Mouse (Mus musculus) Patski (cell line): ENCODE data around the gene Nt5c2. TPM values are rescaled to one million over a fixed set of nuclear protein-coding genes. Genes with fewer than 3 reads are reported as not detected.

Experiments used
- ATAC-seq: fragments of 100-300 bp; one replicate; pipeline ENCODE4 v1.8.0; 2021
- CTCF ChIA-PET: fragments of 350-600 bp; sonication (Branson Sonifier 250); formaldehyde crosslinking; loops from one replicate; lab custom pipeline; 2022; ENCODE audit warnings: inconsistent platforms; lab: Charles Lee
- POLR2A ChIA-PET: fragments of 350-600 bp; sonication (Branson Sonifier 250); formaldehyde crosslinking; loops from one replicate; lab custom pipeline; 2022; ENCODE audit warnings: antibody characterized with exemption, inconsistent platforms; lab: Charles Lee
- DNase-seq: peaks from one replicate; pipeline ENCODE4 v3.0.0-alpha.2; 2011; ENCODE audit warnings: low read depth, low spot score
- H3K27me3 ChIP-seq: fragments of 371-371 bp; one replicate; pipeline ENCODE4 v1.5.1; 2021
- CTCF ChIP-seq: fragments of 100-300 bp; IDR thresholded peaks from one replicate; pipeline ENCODE4 v1.5.1; 2021
- in situ Hi-C: fragments of 300-500 bp; cut with MboI; formaldehyde crosslinking; loops from 3 replicates; pipeline ENCODE4 v1.11.1; 2018; ENCODE audit warnings: low pct_unique_long_range_greater_than_20kb, mixed read lengths
- polyA plus RNA-seq: library from polyadenylated mRNA; unstranded; gene quantifications from one replicate; pipeline ENCODE4 v1.2.3, GENCODE M21; 2021

Nt5c2 gene
- polyA plus RNA-seq, 1 experiment from 2014 or later, result 99.6 TPM

DNA sequence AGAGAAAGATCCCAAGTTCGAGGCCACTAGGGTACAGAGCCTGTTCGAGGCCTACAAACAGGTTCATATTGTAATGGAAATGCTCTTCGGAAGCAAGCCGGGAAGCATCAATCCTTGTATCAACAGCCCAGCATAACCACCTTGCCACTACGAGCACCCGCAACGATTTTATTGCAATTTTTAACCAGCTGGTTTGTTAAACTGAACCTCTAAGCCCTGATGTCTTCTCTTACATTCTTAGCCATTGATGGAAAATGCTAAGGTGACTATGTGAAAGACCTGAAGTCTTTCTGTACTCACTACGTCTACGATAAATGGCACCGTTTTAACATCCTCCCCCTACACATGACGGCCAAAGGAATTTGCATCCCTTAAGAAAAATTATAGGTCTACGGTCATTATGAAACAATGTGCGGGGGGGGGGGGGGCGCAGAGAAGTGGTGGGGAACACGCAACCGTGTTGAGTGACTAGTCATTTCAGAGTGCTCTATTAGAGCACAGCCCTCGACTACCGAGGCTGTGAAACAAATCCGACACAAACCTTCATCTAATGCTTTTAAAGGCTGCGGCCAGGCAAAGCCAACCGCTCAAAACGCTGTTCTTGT, 53.8 kb downstream of the Nt5c2 start:
- ChIA-PET POLR2A (interaction anchor here (1.0 to 3.0 kb wide), 3 partner anchors 9 to 27 kb away, joined by 3 to 16 read pairs (median 7); no protein-coding TSS in a partner anchor), CTCF (no interaction called here)
- ATAC-seq, result no peak
- in situ Hi-C loops, result no loop called here
- H3K27me3 ChIP-seq, result no peaks in the 10 kb centered on the region
- no peak for DNase-seq
- TF ChIP-seq CTCF, result no peak

DNA sequence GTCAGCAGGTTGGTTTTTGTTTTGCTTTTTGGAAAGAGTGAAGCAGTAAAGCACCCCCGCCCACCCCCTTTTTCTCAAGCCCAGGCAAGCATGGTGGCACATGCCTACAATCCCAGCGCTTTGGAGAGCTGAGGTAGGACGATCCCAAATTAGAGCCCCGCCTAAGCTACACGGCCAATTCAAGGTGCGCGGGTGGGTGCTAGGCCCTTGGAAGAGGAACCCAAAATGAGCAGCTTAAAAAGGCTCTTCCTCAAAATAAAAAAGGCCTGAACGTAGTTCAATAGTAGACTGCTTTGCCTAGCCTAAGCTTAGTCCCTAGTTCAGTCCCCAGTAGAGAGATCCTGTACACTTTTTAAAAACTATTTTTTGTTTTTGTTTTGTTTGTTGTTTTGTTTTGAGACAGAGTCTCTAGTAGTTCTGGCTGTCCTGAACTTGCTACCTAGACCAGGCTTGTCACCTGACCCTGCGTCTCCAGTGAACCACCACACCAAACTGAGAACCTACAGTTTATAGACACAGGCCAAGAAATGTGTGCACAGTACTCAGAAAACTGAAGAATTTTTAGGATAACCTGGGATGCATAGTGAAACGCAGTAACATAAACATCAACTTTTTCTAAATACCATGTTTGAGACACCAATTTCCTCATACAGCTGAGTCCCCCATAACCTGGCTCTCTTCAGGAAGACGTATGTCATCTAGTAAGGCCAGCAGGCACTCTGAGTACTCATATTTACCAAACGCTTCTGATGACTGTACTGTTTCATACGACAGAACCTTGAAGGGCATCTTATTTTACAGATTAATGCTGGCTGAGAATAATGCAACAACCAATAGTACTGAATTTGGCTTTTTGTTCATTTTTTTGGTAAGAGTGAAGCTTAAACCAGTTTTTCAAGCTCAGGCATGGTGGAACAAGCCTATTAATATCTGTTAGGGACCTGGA, 54.6 kb downstream of the Nt5c2 start:
- H3K27me3 ChIP-seq, result no peaks in the 10 kb centered on the region
- in situ Hi-C loops, result no loop called here
- DNase-seq (no peak), ATAC-seq (no peak)
- TF ChIP-seq CTCF, result no peak
- ChIA-PET CTCF (interaction anchor here (0.8 to 1.8 kb wide), 6 partner anchors 9 to 200 kb away, joined by 3 to 5 read pairs (median 3); no protein-coding TSS in a partner anchor), POLR2A (interaction anchor here (1.0 to 2.3 kb wide), 3 partner anchors 9 to 27 kb away, joined by 3 to 7 read pairs (median 5); no protein-coding TSS in a partner anchor)

DNA sequence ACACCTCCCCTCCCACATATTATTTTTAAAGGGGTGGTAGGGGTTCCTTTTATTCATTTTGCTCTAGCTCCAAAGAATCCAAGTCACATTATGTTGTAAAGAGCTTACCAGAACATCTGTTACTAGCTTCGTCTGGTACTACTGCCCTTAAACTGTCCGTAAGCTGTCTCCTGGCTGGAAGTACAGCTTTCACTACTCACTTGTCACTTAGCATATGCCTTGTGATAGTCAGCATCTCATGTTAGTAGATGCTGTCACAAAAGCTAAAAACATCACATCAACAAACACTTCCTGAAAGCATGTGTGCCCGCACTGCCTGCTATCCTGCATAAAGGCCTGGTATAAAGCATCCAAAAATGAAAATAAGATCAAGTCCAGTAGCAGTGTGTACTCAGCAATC, 55.4 kb downstream of the Nt5c2 start:
- in situ Hi-C loops, result no loop called here
- no peak for TF ChIP-seq CTCF
- ChIA-PET POLR2A (interaction anchor here (1.2 to 2.3 kb wide), 2 partner anchors 10 to 28 kb away, joined by 5 to 7 read pairs; no protein-coding TSS in a partner anchor), CTCF (interaction anchor here (0.8 to 2.6 kb wide), 8 partner anchors 9 to 199 kb away, joined by 3 to 11 read pairs (median 3); no protein-coding TSS in a partner anchor)
- ATAC-seq (no peak), DNase-seq (no peak)
- H3K27me3 ChIP-seq, result no peaks in the 10 kb centered on the region

DNA sequence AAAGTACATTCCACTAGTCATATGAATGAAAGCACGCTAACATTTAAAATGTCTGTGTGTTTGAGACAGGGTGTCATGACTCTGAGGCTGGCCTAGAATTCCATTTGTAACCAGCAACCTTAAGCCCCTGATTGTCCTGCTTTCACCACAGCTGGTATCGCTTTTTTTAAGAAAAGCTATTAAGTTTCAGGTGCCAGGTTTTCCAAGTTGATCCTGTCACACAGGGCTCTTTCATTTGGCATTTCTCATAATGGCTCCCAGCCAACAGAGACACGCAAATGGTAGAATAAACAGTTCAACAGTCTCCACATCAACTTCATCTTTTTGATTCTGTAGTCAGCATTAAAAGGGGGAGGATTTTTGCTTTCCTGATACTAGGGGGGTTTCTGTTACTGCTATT, 56.4 kb downstream of the Nt5c2 start:
- no peak for ATAC-seq
- ChIA-PET POLR2A (no interaction called here), CTCF (interaction anchor here (1.1 to 2.6 kb wide), 7 partner anchors 8 to 73 kb away, joined by 3 to 11 read pairs (median 4); no protein-coding TSS in a partner anchor)
- in situ Hi-C loops, result no loop called here
- TF ChIP-seq CTCF, result no peak
- no peaks in the 10 kb centered on the region for H3K27me3 ChIP-seq
- DNase-seq, result no peak

DNA sequence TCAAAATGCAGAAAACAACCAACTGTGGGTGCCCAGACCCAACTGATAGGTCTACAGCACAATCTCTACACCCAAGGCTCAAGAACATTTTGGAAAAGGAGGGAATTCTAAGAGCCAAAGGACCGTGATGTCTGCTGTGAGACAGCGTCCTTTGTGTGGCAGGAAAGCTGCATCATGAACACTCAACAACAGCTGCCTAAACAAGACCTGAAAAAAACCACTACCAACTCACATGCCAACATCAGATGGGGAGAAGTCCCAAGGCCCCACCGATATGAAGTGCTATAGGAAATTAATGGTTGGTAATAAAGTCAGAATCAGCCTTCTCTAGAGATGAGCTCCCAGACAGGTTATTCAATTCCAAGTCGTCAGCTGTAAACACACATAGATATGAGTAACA, 57.0 kb downstream of the Nt5c2 start:
- POLR2A ChIA-PET, result interaction anchor here (0.6 kb wide), 1 partner anchor 80 kb away, joined by 3 read pairs; no protein-coding TSS in a partner anchor
- CTCF ChIA-PET, result interaction anchor here (1.0 to 2.6 kb wide), 6 partner anchors 7 to 58 kb away, joined by 3 to 11 read pairs (median 4); no protein-coding TSS in a partner anchor
- DNase-seq (no peak), ATAC-seq (no peak)
- TF ChIP-seq CTCF, result no peak
- no peaks in the 10 kb centered on the region for H3K27me3 ChIP-seq
- in situ Hi-C loops, result no loop called here

DNA sequence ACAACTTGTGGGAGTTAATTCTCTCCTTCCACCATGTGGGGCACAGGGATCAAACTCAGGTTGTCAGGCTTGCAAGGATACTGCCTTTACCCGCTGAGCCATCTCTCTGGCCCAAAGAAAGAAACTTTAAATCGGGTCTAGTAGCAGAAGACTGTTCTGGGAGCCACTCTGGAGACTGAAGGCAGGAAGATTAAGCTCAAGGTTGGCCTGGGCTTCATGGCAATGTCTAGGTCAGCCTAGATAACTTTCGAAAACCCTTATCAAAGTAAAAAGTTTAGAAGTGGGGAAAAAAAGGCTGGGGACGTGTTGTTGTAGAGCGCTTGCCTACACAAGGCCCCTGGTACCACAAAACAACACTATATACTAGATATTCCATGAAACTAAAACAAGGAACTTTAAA, 58.0 kb downstream of the Nt5c2 start:
- in situ Hi-C loops, result no loop called here

DNA sequence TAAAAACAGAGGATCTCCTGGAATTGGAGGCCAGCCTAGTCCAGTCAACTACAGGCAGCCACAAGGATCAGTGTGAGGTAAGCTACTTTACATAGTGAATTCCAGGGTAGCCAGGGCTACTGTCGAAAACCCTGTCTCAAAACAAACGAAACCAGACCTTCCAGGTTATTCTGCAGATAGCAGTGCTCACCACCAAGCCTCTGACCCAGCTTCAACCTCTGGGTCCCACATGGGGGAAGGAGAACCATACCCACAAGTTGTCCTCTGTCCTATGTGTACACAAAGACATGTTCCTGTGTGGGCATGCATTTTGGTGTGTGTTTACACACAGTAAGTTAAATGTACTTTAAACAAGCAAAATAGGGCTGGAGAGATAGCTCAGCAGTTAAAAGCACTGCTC, 58.5 kb downstream of the Nt5c2 start:
- in situ Hi-C loops, result no loop called here
- no peaks in the 10 kb centered on the region for H3K27me3 ChIP-seq
- CTCF ChIA-PET, result interaction anchor here (0.7 to 1.3 kb wide), 3 partner anchors 15 to 33 kb away, joined by 3 read pairs; no protein-coding TSS in a partner anchor
- POLR2A ChIA-PET, result interaction anchor here (0.6 kb wide), 1 partner anchor 23 kb away, joined by 3 read pairs; no protein-coding TSS in a partner anchor
- ATAC-seq, result no peak
- no peak for DNase-seq
- no peak for TF ChIP-seq CTCF

More for the DNA sequence above, 58.0 kb downstream of the Nt5c2 start:
- ChIA-PET POLR2A (no interaction called here), CTCF (interaction anchor here (1.0 to 2.6 kb wide), 3 partner anchors 9 to 57 kb away, joined by 3 to 11 read pairs (median 7); no protein-coding TSS in a partner anchor)
- TF ChIP-seq CTCF, result no peak
- DNase-seq (no peak), ATAC-seq (no peak)
- no peaks in the 10 kb centered on the region for H3K27me3 ChIP-seq

DNA sequence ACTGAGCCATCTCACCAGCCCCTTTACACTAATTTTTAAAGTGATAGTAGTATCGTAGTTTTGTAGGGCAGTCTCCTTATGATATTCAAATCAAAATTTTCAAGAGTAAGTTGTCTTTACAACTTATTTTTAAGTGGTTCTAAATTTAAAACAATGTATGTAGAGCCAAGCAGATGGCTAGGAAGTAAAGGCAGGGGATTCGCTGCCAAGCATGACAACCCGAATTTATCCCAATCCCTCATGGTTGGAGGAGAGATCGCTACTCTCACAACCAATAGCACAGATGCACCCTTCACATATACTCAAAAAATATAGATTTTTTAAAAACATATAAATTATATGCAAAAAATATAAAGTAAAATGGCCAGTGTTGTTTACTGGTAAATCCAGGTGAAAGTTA, 59.3 kb downstream of the Nt5c2 start:
- no peak for DNase-seq
- POLR2A ChIA-PET, result interaction anchor here (0.6 kb wide), 1 partner anchor 24 kb away, joined by 3 read pairs; no protein-coding TSS in a partner anchor
- TF ChIP-seq CTCF, result no peak
- no peaks in the 10 kb centered on the region for H3K27me3 ChIP-seq
- no peak for ATAC-seq
- CTCF ChIA-PET, result interaction anchor here (0.7 to 1.3 kb wide), 3 partner anchors 14 to 33 kb away, joined by 3 read pairs; no protein-coding TSS in a partner anchor
- in situ Hi-C loops, result no loop called here

DNA sequence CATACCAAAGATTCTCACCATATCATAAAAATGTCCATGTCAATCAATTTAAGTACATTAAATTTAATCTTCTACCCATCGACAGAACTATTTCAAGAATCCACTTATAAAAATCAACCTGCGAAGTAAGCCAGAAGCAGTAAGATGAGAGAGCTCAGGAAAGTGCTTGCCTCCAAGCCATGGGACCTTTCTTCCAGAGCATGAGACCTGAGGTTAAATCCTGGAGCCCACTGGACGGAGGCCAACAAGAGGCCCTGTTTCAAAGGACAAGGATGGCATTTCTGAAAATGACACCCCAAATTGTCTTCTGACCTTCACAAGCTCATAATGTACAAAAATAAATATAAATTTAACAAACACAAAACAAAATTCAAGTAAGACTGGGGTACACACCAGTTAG, 61.4 kb downstream of the Nt5c2 start:
- no peak for ATAC-seq
- TF ChIP-seq CTCF, result no peak
- DNase-seq, result no peak
- POLR2A ChIA-PET, result no interaction called here
- in situ Hi-C loops, result no loop called here
- CTCF ChIA-PET, result interaction anchor here (0.9 to 1.4 kb wide), 2 partner anchors 12 kb away, joined by 3 to 4 read pairs; no protein-coding TSS in a partner anchor
- H3K27me3 ChIP-seq, result no peaks in the 10 kb centered on the region

DNA sequence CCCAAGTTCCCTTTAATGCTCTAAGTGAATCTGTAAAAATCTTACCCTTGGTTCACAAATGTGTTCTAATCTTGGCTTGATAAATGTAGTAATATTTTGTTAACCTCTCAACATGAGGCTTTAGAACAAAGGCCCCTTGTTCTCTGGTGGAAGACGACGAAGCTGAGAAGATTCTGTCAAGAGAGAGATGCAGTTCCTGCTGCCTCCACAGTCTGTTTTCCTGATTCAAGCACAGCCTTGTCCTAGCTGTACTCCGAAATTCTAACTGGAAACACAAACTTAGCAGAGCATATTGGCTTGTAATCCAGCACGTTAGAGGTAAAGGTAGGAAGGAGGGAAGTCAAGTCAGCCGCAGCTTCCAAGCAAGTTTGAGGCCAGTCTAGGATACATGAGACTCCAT, 62.0 kb downstream of the Nt5c2 start:
- no peak for ATAC-seq
- H3K27me3 ChIP-seq, result no peaks in the 10 kb centered on the region
- TF ChIP-seq CTCF, result no peak
- ChIA-PET POLR2A (no interaction called here), CTCF (interaction anchor here (0.9 to 1.4 kb wide), 2 partner anchors 11 to 13 kb away, joined by 3 to 4 read pairs; no protein-coding TSS in a partner anchor)
- in situ Hi-C loops, result no loop called here
- DNase-seq, result no peak
